Mouse (Mus musculus) adrenal gland, adult 2 months (tissue): Measurements from ENCODE around the gene Tecpr1. TPM values are rescaled to one million over a fixed set of nuclear protein-coding genes. Genes with fewer than 3 reads are reported as not detected.

Experiments
- DNase-seq: peaks from one replicate; pipeline ENCODE4 v3.0.0; 2021
- polyA plus RNA-seq: library from polyadenylated mRNA; depleted of rRNA; stranded (reverse); fragments of >200 nt; gene quantifications from 2 replicates; pipeline ENCODE4 v1.2.3, GENCODE M21; 2012; rRNA removed
- total RNA-seq, 2 experiments: library from RNA; stranded (reverse); gene quantifications; 2 replicates each; pipeline ENCODE4 v1.2.3; 2021

The Tecpr1 gene
- total and polyA plus RNA-seq, 3 experiments, result 77.8 to 130 (median 125) TPM

DNA sequence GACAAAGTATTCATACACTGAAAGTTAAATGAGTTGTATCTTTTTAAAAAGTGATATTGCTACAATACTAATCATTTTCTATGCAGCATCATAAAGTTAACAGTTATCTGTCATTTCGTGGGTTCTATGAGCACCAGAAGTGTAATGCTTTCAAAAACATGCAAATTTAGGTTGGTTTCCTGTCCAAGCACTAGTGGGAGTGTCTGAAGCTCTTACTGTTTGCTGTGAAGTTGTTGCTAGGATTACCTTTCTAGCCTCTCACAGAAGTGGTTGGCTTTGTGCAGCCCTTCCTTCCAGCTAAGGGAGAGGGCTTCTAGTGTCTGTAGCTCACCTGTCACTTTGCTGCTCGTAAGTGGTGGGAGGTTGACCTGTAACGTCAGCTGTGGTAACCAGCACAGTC lies 57.7 kb downstream of the Tecpr1 start:
- DNase-seq, result no peak

DNA sequence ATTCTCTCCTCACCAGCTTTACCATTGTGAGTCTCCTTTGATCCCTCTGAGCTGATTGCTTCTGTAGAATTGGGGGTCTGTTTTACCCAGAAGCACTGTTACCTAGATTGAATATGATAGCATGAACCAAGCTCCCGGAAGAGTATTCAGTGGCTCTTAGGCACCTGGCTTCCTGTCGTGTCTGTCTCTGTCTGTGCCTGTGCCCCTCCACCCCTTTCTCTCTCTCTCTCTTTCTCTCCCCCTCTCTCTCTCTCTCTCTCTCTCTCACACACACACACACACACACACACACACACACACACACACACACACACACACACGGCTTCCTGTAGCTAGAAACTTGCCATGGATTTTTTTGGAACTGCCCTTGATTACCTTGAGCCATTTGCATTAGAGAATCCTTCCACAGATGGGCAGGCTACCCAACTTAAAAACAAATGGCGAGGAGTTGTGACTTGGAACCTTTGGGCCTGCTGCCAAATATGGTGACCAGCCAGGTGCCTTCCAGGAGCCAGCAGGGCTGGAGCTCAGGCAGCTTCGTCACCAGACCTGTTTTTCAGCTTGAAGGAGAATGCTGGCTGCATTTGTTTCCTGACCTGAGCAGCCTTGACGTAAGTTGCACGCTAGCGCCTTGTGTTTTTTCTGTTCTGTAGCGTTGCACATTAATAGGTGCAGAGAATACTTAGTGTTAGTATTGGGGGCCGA lies 60.5 kb downstream of the Tecpr1 start:
- DNase-seq, result no peak

DNA sequence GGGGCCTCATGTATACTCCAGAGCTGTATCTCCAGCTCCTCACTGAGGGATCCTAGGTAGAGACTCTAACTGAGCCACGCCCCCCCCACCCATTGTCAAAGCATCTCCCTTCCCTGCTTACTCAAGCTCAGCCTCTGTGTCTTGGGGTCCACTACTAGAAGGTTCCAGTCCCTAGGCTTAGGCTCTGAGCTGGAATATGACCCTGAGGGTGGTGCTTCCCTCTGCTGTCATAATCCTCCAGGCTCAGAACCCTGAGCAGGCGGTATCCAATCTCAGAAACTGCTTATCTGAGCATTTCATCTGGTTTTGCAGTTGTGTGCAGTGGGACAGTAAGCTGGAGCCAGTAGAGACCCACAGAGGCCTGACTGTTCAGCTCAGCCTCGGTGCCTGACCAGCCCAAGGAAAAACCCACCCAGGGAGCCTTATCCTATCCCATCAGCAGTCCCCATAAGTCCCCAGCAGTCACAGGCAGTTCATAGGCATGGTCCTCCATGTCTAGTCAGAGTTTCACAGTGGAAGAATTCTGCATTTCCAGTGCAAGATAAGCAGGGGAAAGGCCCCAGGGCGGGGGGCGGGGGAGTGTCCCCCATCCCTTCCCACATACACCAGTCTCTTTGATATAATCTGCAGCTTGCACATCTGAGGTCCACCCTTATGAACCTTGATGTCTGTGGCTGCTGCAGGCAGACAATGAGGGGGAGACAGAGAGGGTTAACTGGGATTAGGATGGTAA lies 61.2 kb downstream of the Tecpr1 start:
- no peak for DNase-seq

- DNase-seq, result no peak
Measured at GRCm38 (mm10) chr5:144159137-144159536, 64.3 kb downstream of the Tecpr1 start.

DNA sequence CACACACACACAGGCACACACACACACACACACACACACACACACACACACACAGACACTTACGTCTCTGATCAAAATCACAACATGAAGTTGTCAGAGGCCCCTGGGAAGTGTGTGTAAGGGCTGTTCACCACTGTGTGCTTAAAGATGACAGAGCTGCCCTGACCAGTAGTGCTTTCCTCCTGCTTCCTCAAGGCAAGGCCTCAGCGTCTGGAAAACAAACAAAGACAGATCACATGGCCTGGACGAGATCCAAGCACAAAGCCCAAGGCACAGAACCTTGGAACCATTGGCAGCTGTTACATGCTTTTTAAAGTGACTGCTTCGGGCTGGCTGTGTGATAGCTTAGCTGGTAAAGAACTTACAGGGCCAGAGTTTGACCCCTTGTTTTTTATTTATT lies 64.8 kb downstream of the Tecpr1 start:
- peak; percentile 91 for DNase-seq

- DNase-seq, result peak; percentile 60
Measured at GRCm38 (mm10) chr5:144154528-144154927, 68.9 kb downstream of the Tecpr1 start.

DNA sequence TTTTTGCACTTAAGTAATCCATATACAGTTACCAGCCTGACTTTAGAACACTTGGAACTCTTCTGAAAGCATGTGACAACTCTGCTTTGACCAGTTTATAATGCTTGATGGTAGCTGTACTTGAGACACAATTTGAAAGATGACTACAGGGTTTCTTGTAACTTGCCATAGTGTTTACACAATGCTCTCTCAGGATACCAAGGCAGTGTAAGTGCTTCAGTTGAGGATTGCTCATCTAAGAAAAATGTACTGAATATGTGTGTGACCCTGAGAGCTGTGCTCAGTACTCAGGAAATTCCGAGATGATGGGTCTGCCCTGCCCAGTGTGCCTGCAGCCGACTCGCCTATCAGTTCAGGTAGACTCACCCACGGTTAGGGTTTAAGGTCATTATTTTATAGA lies 72.1 kb downstream of the Tecpr1 start:
- DNase-seq, result no peak

GRCm38 (mm10) chr5:144149530-144149929 lies 73.9 kb downstream of the Tecpr1 start:
- DNase-seq, result no peak

DNA sequence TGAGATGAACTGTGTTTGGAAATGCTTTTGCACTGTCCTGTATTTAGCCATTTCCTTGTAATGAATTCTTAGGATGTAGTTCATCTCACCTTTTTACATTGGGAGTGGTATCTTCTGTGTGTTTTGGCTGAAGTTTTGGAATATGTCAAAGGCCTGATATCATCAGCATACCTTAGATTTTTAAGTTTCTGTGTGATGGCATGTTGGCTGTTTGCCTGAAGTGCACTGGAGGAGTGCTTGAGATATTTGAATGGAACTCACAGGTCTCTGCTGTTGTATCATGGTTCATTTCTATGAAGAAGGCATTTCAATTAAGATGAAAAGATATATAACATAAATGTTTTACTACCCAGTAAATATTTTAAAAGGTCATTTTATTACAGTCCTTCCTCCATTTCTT lies 76.5 kb downstream of the Tecpr1 start:
- DNase-seq, result no peak

Other genes with a start within 250 kb of the Tecpr1 start
- gene Ccz1, start 208.7 kb downstream of the Tecpr1 start, total RNA-seq, result 10 to 100 TPM; 51.1 to 57.1 TPM
- 3.5 and 6.6 TPM in 2 replicates for gene Ccz1, start 208.7 kb downstream of the Tecpr1 start, polyA plus RNA-seq
- not detected for gene Ocm, start 196.9 kb downstream of the Tecpr1 start, total RNA-seq
- not detected in 2 replicates for gene Ocm, start 196.9 kb downstream of the Tecpr1 start, polyA plus RNA-seq
- gene Lmtk2, start 123.2 kb downstream of the Tecpr1 start, total RNA-seq, result 10 to 100 TPM; 32.1 to 36.1 TPM
- 14.4 and 14.6 TPM in 2 replicates for gene Lmtk2, start 123.2 kb downstream of the Tecpr1 start, polyA plus RNA-seq
- gene Bhlha15, start 33.3 kb downstream of the Tecpr1 start, total RNA-seq, result 1 to 10 TPM in 1 of 2 experiments, under 1 TPM in 1; 0.49 to 1.0 TPM
- gene Bhlha15, start 33.3 kb downstream of the Tecpr1 start, polyA plus RNA-seq, result 0.69 and 0.88 TPM in 2 replicates
- 100 to 1,000 TPM; 127 TPM for gene Bri3, start 20.8 kb upstream of the Tecpr1 start, total RNA-seq
- 248 and 377 TPM in 2 replicates for gene Bri3, start 20.8 kb upstream of the Tecpr1 start, polyA plus RNA-seq
- gene Baiap2l1, start 134.5 kb upstream of the Tecpr1 start, total RNA-seq, result 1 to 10 TPM; 8.5 to 8.6 TPM
- gene Baiap2l1, start 134.5 kb upstream of the Tecpr1 start, polyA plus RNA-seq, result 5.6 and 6.9 TPM in 2 replicates